Mouse (Mus musculus): ENCODE data around the gene Olfr314.
"Not testable (repeated sequence)": the region's sequence is repeated elsewhere in the genome, so short reads cannot be mapped to it uniquely, and the experiment has no call there.

Gene Olfr314

GRCm38 (mm10) chr11:58832541-58832940 lies 49.8 kb downstream of the Olfr314 start:
- DNase-seq (ENCODE audit: low spot score) = not testable (repeated sequence)

Data from urinary bladder, postnatal 14 days (tissue).